Mouse (Mus musculus) liver, adult 2 months (tissue): Measurements from ENCODE around the gene Mthfd2l.
A peak's percentile ranks its signal among the peaks of the same experiment; 100 is the strongest.

Experiments
- CTCF ChIP-seq: fragments of 200-500 bp; IDR thresholded peaks from 2 replicates; pipeline ENCODE4 v1.5.1; 2011; ENCODE audit warnings: low read depth, low read length, control low read depth
- POLR2A ChIP-seq: fragments of 200-500 bp; IDR thresholded peaks from 2 replicates; pipeline ENCODE4 v1.6.1; 2011; ENCODE audit warnings: low read length, control low read depth; ENCODE audit not compliant: insufficient read depth; ENCODE audit errors: extremely low read depth

GRCm38 (mm10) chr5:90964316-90964715 lies 33.4 kb downstream of the Mthfd2l start:
- TF ChIP-seq CTCF (peak; percentile 96), POLR2A (no peak)
